Mouse (Mus musculus) liver, embryonic 14.5 days (tissue): ENCODE results near the gene Unc13a. TPM values are rescaled to one million over a fixed set of nuclear protein-coding genes. Genes with fewer than 3 reads are reported as not detected.
A peak's percentile ranks its signal among the peaks of the same experiment; 100 is the strongest.
"Not testable (repeated sequence)": the region's sequence is repeated elsewhere in the genome, so short reads cannot be mapped to it uniquely, and the experiment has no call there.

Experiments used
- ATAC-seq: fragments of 200-750 bp; cut with Nextera tagmentation; 2 replicates; pipeline ENCODE4 v1.8.0; 2017; ENCODE audit warnings: moderate number of reproducible peaks, mild to moderate bottlenecking, moderate library complexity; ENCODE audit not compliant: insufficient read depth
- DNase-seq, 3 experiments: peaks; one replicate each; pipeline ENCODE4 v3.0.0-alpha.2; 2012 to 2013; ENCODE audit warnings: low read depth in 3 of 3, low spot score in 3 of 3
- H3K27ac ChIP-seq: fragments of 300-500 bp; sonication (generic); 2 replicates; pipeline ENCODE4 v1.5.1; 2014; ENCODE audit warnings: moderate library complexity, mild to moderate bottlenecking, control low read depth, inconsistent platforms
- H3K27me3 ChIP-seq: fragments of 300-500 bp; sonication (generic); 2 replicates; pipeline ENCODE4 v1.6.1; 2014; ENCODE audit warnings: mild to moderate bottlenecking, low read length, moderate library complexity; ENCODE audit not compliant: control insufficient read depth, insufficient read depth
- H3K36me3 ChIP-seq: fragments of 300-500 bp; sonication (generic); replicated peaks from 2 replicates; pipeline ENCODE4 v1.6.1; 2014; ENCODE audit warnings: low read depth; ENCODE audit not compliant: control insufficient read depth, insufficient read depth
- H3K4me1 ChIP-seq, 2 experiments: fragments of 200-500 bp in 1 of 2; fragments of 300-500 bp in 1 of 2; sonication (generic) in 1 of 2; replicated peaks; 2 replicates each; pipeline ENCODE4 v1.6.1; 2012 to 2014; ENCODE audit warnings: antibody characterized with exemption in 1 of 2, inconsistent platforms in 1 of 2, low read length in 1 of 2; ENCODE audit not compliant: control insufficient read depth in 2 of 2, insufficient read depth in 2 of 2
- H3K4me2 ChIP-seq: fragments of 300-500 bp; sonication (generic); 2 replicates; pipeline ENCODE4 v1.6.1; 2014; ENCODE audit warnings: low read depth, mild to moderate bottlenecking, control low read depth, moderate library complexity
- H3K4me3 ChIP-seq, 2 experiments: fragments of 200-500 bp in 1 of 2; fragments of 300-500 bp in 1 of 2; sonication (generic) in 1 of 2; 2 replicates each; pipeline ENCODE4 v1.5.1; 2012 to 2014; ENCODE audit warnings: low read depth in 2 of 2, low read length in 2 of 2, mild to moderate bottlenecking in 2 of 2, control low read depth in 1 of 2, inconsistent platforms in 1 of 2, moderate library complexity in 1 of 2; ENCODE audit not compliant: insufficient read depth in 1 of 2
- H3K9ac ChIP-seq: fragments of 300-500 bp; sonication (generic); replicated peaks from 2 replicates; pipeline ENCODE4 v1.6.1; 2014; ENCODE audit warnings: mild to moderate bottlenecking, control low read depth, moderate library complexity
- H3K9me3 ChIP-seq: fragments of 300-500 bp; sonication (generic); 2 replicates; pipeline ENCODE4 v1.6.1; 2016; ENCODE audit warnings: low read length, mixed read lengths; ENCODE audit not compliant: control insufficient read depth
- CTCF ChIP-seq: IDR thresholded peaks from 2 replicates; pipeline ENCODE4 v1.5.1; 2016; ENCODE audit warnings: antibody characterized with exemption, low read depth, control low read depth
- EP300 ChIP-seq: IDR thresholded peaks from 2 replicates; pipeline ENCODE4 v1.6.1; 2016; ENCODE audit warnings: antibody characterized with exemption, low read depth
- WGBS: fragments of 180-500 bp; shearing (Covaris S2); extraction: QIAGEN DNeasy Blood & Tissue Kit; methylation state at CpG from one replicate; pipeline ENCODE4 v1.1.7; 2014; ENCODE audit not compliant: insufficient replicate concordance; 5-methylcytosine and 5-hydroxymethylcytosine counted together
- polyA plus RNA-seq, 2 experiments: library from polyadenylated mRNA; depleted of rRNA in 1 of 2; stranded (reverse) in 1 of 2; unstranded in 1 of 2; fragments of >200 nt; fragmentation: Nextera tagmentation in 1 of 2; extraction: Ambion mirVana in 1 of 2; gene quantifications; 2 replicates each; pipeline versions ENCODE4 v1.2.1 to v1.2.3; 2012 to 2014

Unc13a gene
- polyA plus RNA-seq, 2 experiments = 0.13 to 0.34 TPM

DNA sequence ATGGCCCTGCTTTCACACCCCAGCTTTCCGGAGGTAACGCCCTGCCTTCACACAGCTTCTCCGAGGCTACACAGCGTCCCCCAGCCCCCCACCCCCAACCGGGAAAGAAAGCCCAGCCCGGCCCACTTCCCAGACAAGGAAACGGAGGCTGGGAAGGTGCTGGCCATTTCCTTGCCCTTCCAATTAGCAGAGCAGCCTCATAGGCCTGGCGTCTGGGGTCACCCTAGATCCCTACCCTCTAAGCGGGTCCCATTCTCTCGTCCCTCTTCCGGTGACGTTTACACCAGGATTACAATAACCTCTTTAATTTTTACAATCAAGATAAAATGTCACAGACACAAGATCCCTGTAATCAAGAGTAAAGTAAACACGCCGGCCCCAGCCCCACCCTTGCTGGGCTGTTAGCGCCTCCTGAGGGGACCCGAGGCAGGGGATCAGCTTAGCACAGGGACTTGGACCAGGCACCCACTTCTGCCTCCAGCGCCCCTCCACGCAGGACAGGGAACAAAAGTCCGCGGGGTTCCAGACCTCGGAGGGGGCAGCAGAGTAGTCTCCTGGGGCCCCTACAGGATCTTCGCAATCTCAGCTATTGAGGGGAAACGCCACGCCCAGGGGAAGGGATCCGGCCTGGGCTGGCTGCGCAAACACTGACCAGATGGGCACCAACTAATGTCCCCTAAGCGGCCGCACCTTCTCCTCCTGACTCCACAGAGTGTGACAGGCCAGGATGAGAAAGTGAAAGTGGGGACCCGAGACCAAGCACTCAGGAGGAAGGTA, 29.1 kb upstream of the Unc13a start:
- Histone ChIP-seq H3K36me3 (no peaks in the 10 kb centered on the region), H3K4me2 (peak overlapping the region; percentile 80), H3K9me3 (no peaks in the 10 kb centered on the region), H3K27me3 (peaks cover 19% of the 10 kb centered on the region), H3K4me1 (peaks cover 24 to 35% of the 10 kb centered on the region in 2 experiments), H3K27ac (no peak overlapping the region), H3K4me3 (peak overlapping the region; percentile 37 to 54), H3K9ac (0 out of 2 replicates have a peak overlapping the region, but pooled peaks have one; percentile 7)
- no peak for DNase-seq
- WGBS = 13% methylated on average over 29 of the region's 29 CpGs
- ATAC-seq = no peak
- no peak for TF ChIP-seq CTCF
- TF ChIP-seq EP300 = no peak

- H3K4me1 ChIP-seq, DNase-seq, H3K9ac ChIP-seq, H3K36me3 ChIP-seq, ATAC-seq, H3K9me3 ChIP-seq, H3K4me2 ChIP-seq, H3K4me3 ChIP-seq, H3K27ac ChIP-seq: not testable (repeated sequence)
- TF ChIP-seq CTCF = peak; percentile 76
- H3K27me3 ChIP-seq = peaks cover 49% of the 10 kb centered on the region
- WGBS = 63% methylated on average over 12 of the region's 12 CpGs
Observed at GRCm38 (mm10) chr8:71695456-71695855, 23.9 kb upstream of the Unc13a start.

DNA sequence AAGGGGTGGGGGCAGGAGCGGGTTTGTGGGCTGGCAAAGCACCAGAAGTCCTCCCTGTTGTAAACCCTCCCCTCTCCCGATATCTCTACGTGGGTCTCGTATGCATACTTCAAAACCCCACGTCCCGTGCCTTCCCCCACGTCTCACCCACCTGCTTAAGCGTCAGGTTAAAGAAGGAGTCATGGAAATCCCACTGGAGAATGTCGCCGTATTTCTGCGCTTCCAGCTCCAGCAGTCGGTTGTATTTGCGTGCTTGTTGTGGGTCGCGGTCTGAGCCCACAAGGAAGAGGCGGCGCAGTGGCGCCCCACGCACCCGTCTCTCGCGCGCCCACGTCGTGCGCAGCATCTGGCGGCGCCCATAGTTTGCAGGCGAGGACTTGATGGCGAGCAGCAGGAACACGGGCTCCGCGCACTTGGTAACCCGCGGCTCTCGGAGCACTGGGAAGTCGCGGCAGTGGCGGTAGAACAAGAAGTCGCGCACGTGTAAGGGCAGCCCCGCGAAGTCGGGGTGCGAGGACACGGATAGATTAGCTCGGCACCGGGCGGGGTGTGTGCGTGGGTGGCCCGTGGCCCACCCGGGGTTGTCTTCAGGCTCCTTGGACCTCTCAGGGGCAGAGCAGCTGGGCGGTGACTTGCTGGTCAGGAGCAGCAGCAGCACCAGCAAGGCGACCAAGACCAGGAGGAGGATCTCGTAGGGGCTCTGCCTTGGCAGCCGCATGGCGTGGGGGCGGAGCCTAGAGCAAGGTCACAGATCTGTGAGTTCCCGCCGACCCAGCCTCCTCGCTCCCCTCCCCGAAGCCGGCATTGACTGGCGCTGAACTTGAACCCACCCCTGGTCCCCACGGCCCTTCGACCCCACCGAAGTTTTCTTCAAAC, 21.8 kb upstream of the Unc13a start:
- peaks cover 65% of the 10 kb centered on the region for H3K27me3 ChIP-seq
- no peak overlapping the region for H3K4me2 ChIP-seq
- no peaks in the 10 kb centered on the region for H3K36me3 ChIP-seq
- H3K9ac ChIP-seq = no peak overlapping the region
- TF ChIP-seq CTCF (no peak), EP300 (no peak)
- DNase-seq (no peak), ATAC-seq (no peak)
- H3K27ac ChIP-seq = no peak overlapping the region
- no peak overlapping the region for H3K4me3 ChIP-seq
- no peaks in the 10 kb centered on the region for H3K9me3 ChIP-seq
- WGBS = 9% methylated on average over 68 of the region's 68 CpGs
- H3K4me1 ChIP-seq = no peaks in the 10 kb centered on the region

- DNase-seq (no peak), ATAC-seq (no peak)
- TF ChIP-seq EP300 (no peak), CTCF (no peak)
- H3K4me3 ChIP-seq = no peak overlapping the region
- no peak overlapping the region for H3K9ac ChIP-seq
- H3K9me3 ChIP-seq = no peaks in the 10 kb centered on the region
- H3K27ac ChIP-seq = no peak overlapping the region
- no peaks in the 10 kb centered on the region for H3K4me1 ChIP-seq
- H3K4me2 ChIP-seq = no peak overlapping the region
- peaks cover 74% of the 10 kb centered on the region for H3K27me3 ChIP-seq
- WGBS = 6% methylated on average over 29 of the region's 30 CpGs
- H3K36me3 ChIP-seq = no peaks in the 10 kb centered on the region
Observed at GRCm38 (mm10) chr8:71692509-71692908, 21.0 kb upstream of the Unc13a start.

DNA sequence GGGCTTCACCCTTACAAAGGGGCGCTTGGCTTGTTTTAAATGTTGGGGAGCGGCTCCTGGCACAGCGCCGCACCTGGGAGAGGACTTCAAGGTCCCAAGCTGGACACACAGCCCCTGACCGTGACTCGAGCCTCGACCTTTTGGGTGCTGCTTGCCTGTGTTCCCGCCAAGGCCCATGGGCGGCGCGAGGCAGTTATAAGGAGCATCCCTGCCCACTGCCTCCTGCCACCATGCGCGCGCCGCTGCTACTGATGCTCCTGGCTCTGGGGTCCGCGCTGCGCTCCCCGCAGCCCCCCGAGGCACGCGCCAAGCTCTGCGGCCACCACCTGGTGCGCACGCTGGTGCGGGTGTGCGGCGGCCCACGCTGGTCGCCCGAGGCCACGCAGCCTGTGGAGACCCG, 17.5 kb upstream of the Unc13a start, which contains the start of gene Insl3:
Gene Insl3 (plus strand): TSS at position 187 of the 400 bp plus-strand sequence.
- H3K9ac ChIP-seq = no peak within 1 kb of the TSS
- H3K4me2 ChIP-seq = no peak within 1 kb of the TSS
- no peaks in the 10 kb centered on the region for H3K36me3 ChIP-seq
- no peak within 1 kb of the TSS for H3K27ac ChIP-seq
- 17% methylated on average over 33 of the region's 33 CpGs for WGBS
- no peaks in the 10 kb centered on the region for H3K4me1 ChIP-seq
- H3K27me3 ChIP-seq = peaks cover 83% of the 10 kb centered on the region
- TF ChIP-seq EP300 (no peak), CTCF (no peak)
- ATAC-seq (no peak), DNase-seq (no peak)
- H3K9me3 ChIP-seq = no peaks in the 10 kb centered on the region
- H3K4me3 ChIP-seq = no peak within 1 kb of the TSS
